Mouse (Mus musculus) cerebellum, postnatal 4 days (tissue): ENCODE results near the gene Gdf10.

ENCODE experiments used
- DNase-seq, 2 experiments: peaks; one replicate each; pipeline ENCODE4 v3.0.0; 2022; ENCODE audit warnings: low spot score in 2 of 2, mixed read lengths in 1 of 2

Gene Gdf10

DNA sequence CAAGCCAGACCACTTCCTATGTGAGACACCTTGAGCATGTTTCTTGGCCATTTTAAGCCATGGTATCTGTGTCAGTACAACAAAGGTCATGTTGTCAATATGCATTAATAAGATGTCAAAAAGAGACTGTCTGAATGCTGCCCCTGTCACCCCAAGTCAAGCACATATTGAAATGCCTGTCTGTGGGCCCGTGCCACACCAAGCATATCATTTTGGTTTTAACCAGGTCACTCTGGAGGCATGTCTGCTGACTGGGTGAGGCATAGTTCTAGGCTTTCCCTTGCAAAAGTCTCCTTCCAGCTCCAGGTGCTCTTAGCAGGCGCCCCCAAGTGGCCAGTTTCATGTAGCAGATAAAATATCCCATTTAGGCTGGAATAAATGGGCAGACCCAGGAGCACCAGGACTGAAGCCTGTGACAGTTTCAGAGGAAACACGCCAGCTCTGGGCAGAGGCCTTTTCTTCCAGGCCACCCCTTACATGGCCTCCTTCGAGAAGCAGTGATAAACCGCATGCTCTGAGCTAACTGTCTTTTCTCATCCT is 10.5 kb downstream of the Gdf10 start:
- DNase-seq, result peak in 1 of 2 experiments; percentile 71

- peak; percentile 80 to 91 for DNase-seq
These were observed 15.7 kb downstream of the Gdf10 start for GRCm38 (mm10) chr14:33939117-33939516.

DNA sequence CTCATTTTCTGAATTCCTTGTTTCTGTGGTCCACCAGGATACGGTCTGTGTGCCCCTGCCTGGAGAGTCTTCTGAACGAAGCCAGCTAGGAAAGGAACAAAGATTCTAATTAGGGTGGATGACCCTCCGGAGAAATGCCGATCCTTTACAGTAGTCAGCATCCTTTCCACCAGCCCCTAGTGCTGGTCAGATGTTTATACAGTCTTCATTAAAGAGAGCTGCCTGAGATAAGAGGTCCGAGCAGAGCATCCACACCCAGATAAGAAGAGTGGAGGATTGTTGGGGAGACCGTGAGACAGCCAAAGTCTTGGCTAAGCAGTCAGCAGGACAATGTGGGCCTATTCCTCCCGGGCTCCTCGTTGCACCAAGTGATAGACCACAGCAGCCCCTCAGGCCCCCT is 17.4 kb downstream of the Gdf10 start, which contains the start of gene Gdf2:
Gene Gdf2, plus strand, starts transcription at position 301 of the 400 bp plus-strand sequence.
- no peak for DNase-seq

- DNase-seq, result no peak
These were observed 18.8 kb downstream of the Gdf10 start for GRCm38 (mm10) chr14:33942222-33942621.

- DNase-seq, result no peak
These were observed 22.7 kb downstream of the Gdf10 start for GRCm38 (mm10) chr14:33946125-33946524.

GRCm38 (mm10) chr14:33952233-33952981 is 29.0 kb downstream of the Gdf10 start:
- DNase-seq, result no peak

DNA sequence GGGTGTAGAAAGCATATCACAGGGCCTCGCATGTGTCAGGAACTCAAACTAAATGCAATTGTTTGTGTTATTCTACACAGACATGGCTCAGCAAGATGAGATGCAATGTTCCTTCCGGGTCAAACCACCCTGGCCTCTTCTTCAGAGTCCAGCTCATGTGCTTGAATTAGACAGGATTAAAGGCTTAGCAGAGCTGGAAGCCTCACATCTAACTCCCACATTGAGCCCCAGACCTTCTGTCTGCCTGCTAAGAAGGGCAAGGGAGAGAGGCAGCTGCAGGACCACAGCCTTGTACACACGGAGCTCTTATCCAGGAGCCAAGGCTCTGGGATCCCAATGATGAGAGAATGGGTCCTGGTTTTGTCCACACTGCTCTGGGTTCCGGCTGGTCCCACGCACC is 30.4 kb downstream of the Gdf10 start, which contains the start of gene Rbp3:
Gene Rbp3, plus strand, starts transcription at position 243 of the 400 bp plus-strand sequence.
- no peak for DNase-seq

DNA sequence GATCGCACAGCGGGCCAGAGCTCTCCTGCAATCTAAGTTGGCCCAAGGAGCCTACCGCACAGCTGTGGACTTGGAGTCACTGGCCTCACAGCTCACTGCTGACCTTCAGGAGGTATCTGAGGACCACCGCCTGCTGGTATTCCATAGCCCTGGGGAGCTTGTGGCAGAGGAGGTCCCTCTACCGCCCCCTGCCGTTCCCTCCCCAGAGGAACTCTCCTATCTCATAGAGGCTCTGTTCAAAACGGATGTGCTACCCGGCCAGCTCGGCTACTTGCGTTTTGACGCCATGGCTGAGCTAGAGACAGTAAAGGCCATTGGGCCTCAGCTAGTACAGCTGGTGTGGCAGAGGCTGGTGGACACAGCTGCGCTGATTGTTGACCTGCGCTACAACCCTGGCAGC is 32.7 kb downstream of the Gdf10 start:
- DNase-seq, result no peak

- DNase-seq, result no peak
These were observed 34.8 kb downstream of the Gdf10 start for GRCm38 (mm10) chr14:33958186-33958585.

DNA sequence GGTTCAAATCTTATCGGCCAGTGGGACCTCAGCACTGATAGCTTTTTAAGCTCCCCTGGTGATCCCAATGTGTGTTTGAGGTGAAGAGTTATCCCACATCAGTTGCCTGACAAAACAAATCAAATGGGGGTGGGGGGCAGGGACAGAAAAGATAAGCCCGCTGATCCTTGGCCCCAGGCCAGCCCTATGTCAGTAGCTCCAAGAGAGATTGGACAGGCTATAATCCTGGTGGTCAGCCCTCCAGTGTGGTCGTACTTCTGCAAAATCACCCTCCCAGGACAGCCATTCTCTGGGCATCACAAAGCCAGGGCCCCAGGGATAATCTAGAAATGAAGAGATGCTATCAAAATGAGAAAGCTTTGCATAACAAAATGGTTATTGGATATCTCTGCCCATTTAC is 35.5 kb downstream of the Gdf10 start:
- DNase-seq, result no peak

GRCm38 (mm10) chr14:33959341-33959740 is 36.0 kb downstream of the Gdf10 start:
- DNase-seq, result peak in 1 of 2 experiments; percentile 57

- no peak for DNase-seq
These were observed 42.3 kb downstream of the Gdf10 start for GRCm38 (mm10) chr14:33965675-33966074.

DNA sequence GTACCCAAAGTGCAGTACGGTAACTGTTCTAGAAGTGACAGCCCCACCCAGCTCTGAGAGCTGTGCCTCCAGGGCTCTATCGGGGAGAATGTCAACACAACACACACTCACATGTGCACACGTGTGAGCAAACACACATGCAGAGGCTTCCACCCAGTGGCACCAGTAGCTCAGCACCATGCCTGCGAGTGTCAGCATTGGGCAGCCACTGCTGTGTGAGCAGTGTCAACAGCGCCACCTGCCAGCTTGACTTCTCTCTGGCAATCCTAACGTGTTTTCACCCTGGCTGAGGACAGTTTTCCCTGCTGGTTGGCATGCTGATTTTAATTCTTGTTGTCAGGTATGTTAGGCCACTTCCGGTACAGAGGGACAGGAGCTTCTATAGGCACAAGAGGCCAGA is 49.3 kb downstream of the Gdf10 start:
- DNase-seq, result no peak

- DNase-seq, result no peak
These were observed 51.4 kb downstream of the Gdf10 start for GRCm38 (mm10) chr14:33974752-33975151.

DNA sequence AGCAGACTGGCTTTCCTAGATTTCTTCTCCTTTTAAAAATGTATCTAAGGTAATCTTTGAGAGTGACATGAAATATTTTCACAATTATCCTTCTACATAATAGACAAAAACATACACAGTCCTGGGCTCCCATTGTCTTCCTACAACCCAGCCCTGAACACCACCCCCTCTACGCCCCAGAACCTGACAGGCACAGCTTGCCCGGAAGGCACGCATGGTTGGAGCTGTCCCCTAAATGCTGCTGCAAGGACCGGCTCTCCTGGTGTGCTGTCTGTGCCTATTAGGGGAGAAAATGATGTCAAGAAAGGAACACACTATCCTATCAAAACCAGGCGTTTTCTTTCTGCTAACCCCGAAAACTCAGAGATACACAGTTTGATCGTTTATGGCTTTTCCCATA is 54.4 kb downstream of the Gdf10 start:
- no peak for DNase-seq

DNA sequence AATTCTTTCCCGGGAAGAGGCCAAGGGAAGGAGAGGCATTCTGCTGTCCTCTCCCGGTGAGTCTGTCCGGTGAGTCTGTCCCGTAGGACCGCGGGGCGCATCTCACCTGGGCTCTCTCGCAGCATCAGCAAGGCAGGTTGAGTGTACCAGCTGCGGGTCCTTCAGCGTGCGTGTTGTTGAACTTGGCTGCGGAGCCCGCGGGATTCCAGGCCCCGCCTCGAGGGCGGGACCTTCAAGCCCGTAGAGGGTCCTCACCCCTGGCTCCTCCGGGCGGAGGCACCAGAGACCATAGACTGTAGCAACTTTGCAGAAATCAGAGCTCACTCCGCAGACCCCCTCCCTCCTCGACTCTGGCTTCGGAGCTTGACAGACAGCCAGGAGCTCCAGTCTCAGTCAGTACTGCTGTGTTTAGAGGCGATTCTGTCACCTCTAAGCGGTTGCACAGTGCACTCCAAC is 55.2 kb downstream of the Gdf10 start, which contains the start of gene Zfp488:
Gene Zfp488, minus strand, starts transcription at position 161 of the 456 bp plus-strand sequence.
- DNase-seq, result peak in 1 of 2 experiments; percentile 36
